Mouse (Mus musculus) CH12.LX (cell line): ENCODE results near the gene Mturn.

Source experiments
- CHD1 ChIP-seq: IDR thresholded peaks from 2 replicates; pipeline ENCODE4 v1.6.1; 2012; ENCODE audit warnings: low read depth, low read length, improper control_type of control experiment, inconsistent platforms
- CTCF ChIP-seq, 2 experiments: IDR thresholded peaks in 1 of 2; conservative IDR thresholded peaks in 1 of 2; 2 replicates each; pipeline ENCODE4 v1.5.1; 2011 to 2012; ENCODE audit warnings: low read depth in 2 of 2, low read length in 2 of 2, improper control_type of control experiment in 1 of 2, inconsistent platforms in 1 of 2, mild to moderate bottlenecking in 1 of 2, moderate library complexity in 1 of 2
- E2F4 ChIP-seq: IDR thresholded peaks from 2 replicates; pipeline ENCODE4 v1.6.1; 2011; ENCODE audit warnings: low read depth, low read length, improper control_type of control experiment; ENCODE audit not compliant: insufficient replicate concordance
- MAZ ChIP-seq: IDR thresholded peaks from 2 replicates; pipeline ENCODE4 v1.6.1; 2012; ENCODE audit warnings: low read depth, mild to moderate bottlenecking, inconsistent platforms, low read length, improper control_type of control experiment, moderate library complexity
- MYC ChIP-seq: IDR thresholded peaks from 2 replicates; pipeline ENCODE4 v1.6.1; 2011; ENCODE audit warnings: low read depth, mild to moderate bottlenecking, improper control_type of control experiment, low read length
- NRF1 ChIP-seq: IDR thresholded peaks from 2 replicates; pipeline ENCODE4 v1.6.1; 2014; ENCODE audit warnings: low read depth, mild to moderate bottlenecking, inconsistent platforms, low read length, improper control_type of control experiment, moderate library complexity
- SMC3 ChIP-seq: IDR thresholded peaks from 2 replicates; pipeline ENCODE4 v1.6.1; 2011; ENCODE audit warnings: low read depth, low read length, improper control_type of control experiment
- UBTF ChIP-seq: IDR thresholded peaks from 2 replicates; pipeline ENCODE4 v1.6.1; 2012; ENCODE audit warnings: low read depth, mild to moderate bottlenecking, inconsistent platforms, low read length, improper control_type of control experiment, moderate library complexity
- ZNF384 ChIP-seq: IDR thresholded peaks from 2 replicates; pipeline ENCODE4 v1.6.1; 2012; ENCODE audit warnings: low read depth, low read length, improper control_type of control experiment, inconsistent platforms

DNA sequence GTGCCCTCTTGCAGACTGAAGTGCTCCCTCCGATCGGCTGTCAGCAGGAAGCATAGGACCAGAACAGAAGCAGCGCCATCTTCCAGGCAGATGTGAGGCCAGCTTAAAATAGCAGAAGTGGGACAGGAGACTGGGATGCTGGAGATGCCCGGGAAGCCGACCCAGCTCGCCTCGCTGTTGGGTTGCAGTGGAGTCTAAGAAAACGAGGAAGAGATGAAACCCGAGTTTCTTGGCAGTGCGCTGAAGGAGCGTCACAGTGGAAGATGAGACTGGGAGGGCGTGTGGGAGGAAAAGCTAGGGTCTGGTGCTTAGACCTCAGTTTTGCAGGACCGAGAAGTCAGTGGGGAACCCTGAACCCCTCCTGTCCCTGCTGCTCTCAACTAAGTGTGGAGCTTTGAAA, 9.4 kb downstream of the Mturn start:
- no peak for TF ChIP-seq NRF1
- no peak for TF ChIP-seq SMC3
- no peak for TF ChIP-seq CTCF (conservative IDR thresholded peaks at IDR 0.05 in 1 of 2, IDR thresholded peaks at IDR 0.05 in 1 of 2; ENCODE audit: low read depth in 2 of 2, low read length in 2 of 2)
- TF ChIP-seq ZNF384, result no peak
- TF ChIP-seq MYC, result no peak
- no peak for TF ChIP-seq MAZ
- no peak for TF ChIP-seq E2F4
- no peak for TF ChIP-seq CHD1
- no peak for TF ChIP-seq UBTF
